Mouse (Mus musculus) E14TG2a.4 (cell line): ENCODE measurements around the gene Speg.

Experiments used
- H3K27me3 ChIP-seq: 2 replicates; pipeline ENCODE4 v1.6.1; 2014; ENCODE audit warnings: low read length, control low read depth; ENCODE audit not compliant: insufficient read depth
- H3K36me3 ChIP-seq: 2 replicates; pipeline ENCODE4 v1.6.1; 2014; ENCODE audit warnings: low read length, control low read depth; ENCODE audit not compliant: insufficient read depth
- H3K4me1 ChIP-seq: replicated peaks from 2 replicates; pipeline ENCODE4 v1.6.1; 2014; ENCODE audit warnings: low read depth, low read length, control low read depth
- H3K4me3 ChIP-seq: replicated peaks from 2 replicates; pipeline ENCODE4 v1.5.1; 2014; ENCODE audit warnings: mild to moderate bottlenecking, low read length
- H3K9me3 ChIP-seq: 2 replicates; pipeline ENCODE4 v1.6.1; 2014; ENCODE audit warnings: low read length, control low read depth
- CTCF ChIP-seq: conservative IDR thresholded peaks from 2 replicates; pipeline ENCODE4 v1.5.1; 2014; ENCODE audit warnings: low read length
- NANOG ChIP-seq: IDR thresholded peaks from 2 replicates; pipeline ENCODE4 v1.6.1; 2014; ENCODE audit warnings: borderline replicate concordance, low read length, mixed read lengths
- POU5F1 ChIP-seq: IDR thresholded peaks from 2 replicates; pipeline ENCODE4 v1.6.1; 2014; ENCODE audit warnings: low read length, borderline replicate concordance

The Speg gene

GRCm38 (mm10) chr1:75371317-75372095 is 3.6 kb upstream of the Speg start:
- H3K9me3 ChIP-seq = no peaks in the 10 kb centered on the region
- H3K36me3 ChIP-seq = no peaks in the 10 kb centered on the region
- TF ChIP-seq POU5F1 = no peak
- TF ChIP-seq CTCF = peak; percentile 65
- H3K27me3 ChIP-seq = peaks cover 59% of the 10 kb centered on the region
- H3K4me1 ChIP-seq = peaks cover 34% of the 10 kb centered on the region
- H3K4me3 ChIP-seq = no peak overlapping the region

GRCm38 (mm10) chr1:75372450-75372849 is 2.6 kb upstream of the Speg start:
- H3K36me3 ChIP-seq = no peaks in the 10 kb centered on the region
- no peak overlapping the region for H3K4me3 ChIP-seq
- TF ChIP-seq POU5F1 = no peak
- TF ChIP-seq NANOG = no peak
- no peak for TF ChIP-seq CTCF
- peaks cover 59% of the 10 kb centered on the region for H3K27me3 ChIP-seq
- no peaks in the 10 kb centered on the region for H3K9me3 ChIP-seq
- H3K4me1 ChIP-seq = peaks cover 34% of the 10 kb centered on the region

GRCm38 (mm10) chr1:75373276-75373675 is 1.8 kb upstream of the Speg start:
- no peak overlapping the region for H3K4me3 ChIP-seq
- TF ChIP-seq NANOG = no peak
- no peak for TF ChIP-seq CTCF
- no peak for TF ChIP-seq POU5F1
- no peaks in the 10 kb centered on the region for H3K9me3 ChIP-seq
- peaks cover 34% of the 10 kb centered on the region for H3K4me1 ChIP-seq
- H3K27me3 ChIP-seq = peaks cover 59% of the 10 kb centered on the region
- H3K36me3 ChIP-seq = no peaks in the 10 kb centered on the region

GRCm38 (mm10) chr1:75379196-75379595 is 4.1 kb downstream of the Speg start:
- Histone ChIP-seq H3K36me3 (no peaks in the 10 kb centered on the region), H3K27me3 (peaks cover 84% of the 10 kb centered on the region), H3K9me3 (no peaks in the 10 kb centered on the region), H3K4me3 (no peak overlapping the region), H3K4me1 (peaks cover 57% of the 10 kb centered on the region)
- no peak for TF ChIP-seq POU5F1

- TF ChIP-seq POU5F1 (no peak), CTCF (no peak), NANOG (no peak)
These were observed 4.8 kb downstream of the Speg start for GRCm38 (mm10) chr1:75379931-75380330.

DNA sequence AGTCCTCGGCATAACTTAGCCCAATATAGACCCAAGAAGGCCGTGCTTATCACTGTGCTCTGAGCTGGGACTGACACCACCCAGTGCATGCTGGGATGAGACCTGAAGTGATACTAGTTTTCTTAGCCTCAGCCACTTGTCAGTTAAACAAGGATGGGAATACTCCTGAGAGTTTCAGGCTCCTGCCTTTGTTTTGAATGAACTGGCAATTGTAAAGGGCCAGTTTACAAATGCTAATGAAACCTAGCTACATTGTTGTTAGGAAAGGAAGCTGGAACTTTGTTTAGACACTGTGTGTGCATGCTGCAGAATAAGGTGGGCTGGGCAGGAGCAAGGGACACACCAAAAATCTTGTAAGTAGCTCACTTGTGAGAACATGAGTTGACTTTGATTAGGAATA is 5.9 kb downstream of the Speg start:
- Histone ChIP-seq H3K36me3 (no peaks in the 10 kb centered on the region), H3K4me3 (peak overlapping the region; percentile 85), H3K9me3 (no peaks in the 10 kb centered on the region), H3K4me1 (peaks cover 53% of the 10 kb centered on the region), H3K27me3 (peaks cover 82% of the 10 kb centered on the region)
- no peak for TF ChIP-seq NANOG
- no peak for TF ChIP-seq POU5F1
- no peak for TF ChIP-seq CTCF

More at GRCm38 (mm10) chr1:75379931-75380330, 4.8 kb downstream of the Speg start:
- no peak overlapping the region for H3K4me3 ChIP-seq
- peaks cover 54% of the 10 kb centered on the region for H3K4me1 ChIP-seq
- H3K36me3 ChIP-seq = no peaks in the 10 kb centered on the region
- H3K27me3 ChIP-seq = peaks cover 84% of the 10 kb centered on the region
- no peaks in the 10 kb centered on the region for H3K9me3 ChIP-seq

DNA sequence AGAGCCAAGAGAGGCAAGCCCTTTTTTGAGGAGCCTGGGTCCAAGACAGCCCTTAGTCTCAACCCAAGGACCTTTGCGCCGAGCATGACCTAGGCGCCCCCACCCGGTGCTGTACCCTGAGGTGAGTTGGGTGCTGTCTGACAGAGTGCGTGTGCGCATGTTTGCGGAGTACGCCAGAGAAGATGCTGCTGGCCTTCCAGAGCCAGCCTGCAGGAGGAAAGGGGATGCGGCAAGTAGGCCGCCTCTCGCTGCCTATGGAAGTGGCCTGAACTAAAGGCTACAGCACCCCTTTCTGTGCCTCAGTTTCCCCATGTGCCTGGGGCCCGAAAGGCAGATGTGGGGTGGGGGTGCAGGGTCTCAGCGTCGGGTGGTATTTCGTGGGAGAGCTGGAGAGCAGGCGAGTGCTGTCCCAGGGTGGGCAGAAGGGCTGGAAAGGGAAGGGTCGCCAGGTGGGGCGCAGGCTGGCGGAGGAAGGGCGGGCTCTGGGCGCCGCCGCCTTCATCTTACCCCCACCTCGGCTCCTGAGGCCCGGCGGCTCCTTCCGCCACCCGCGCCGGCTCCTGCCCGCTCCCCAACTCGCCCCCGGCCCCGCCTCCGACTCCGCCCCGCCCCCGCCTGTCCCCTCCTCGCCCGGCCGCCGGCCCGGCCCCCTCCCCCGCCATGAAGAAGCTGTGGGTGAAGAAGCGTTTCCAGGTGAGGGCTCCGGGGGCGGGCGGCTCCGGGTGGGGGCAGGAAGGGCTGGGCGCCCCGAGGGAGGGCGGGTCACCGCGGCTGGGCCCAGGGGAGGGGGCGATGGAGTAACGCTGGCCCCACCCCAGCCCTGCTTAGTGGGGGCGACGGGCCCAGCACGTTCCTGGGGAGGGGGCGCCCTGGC is 6.6 kb downstream of the Speg start:
- H3K27me3 ChIP-seq = peaks cover 82% of the 10 kb centered on the region
- peak overlapping the region; percentile 85 for H3K4me3 ChIP-seq
- no peak for TF ChIP-seq POU5F1
- no peak; the same call in 1 of the 2 replicates for TF ChIP-seq CTCF
- no peak for TF ChIP-seq NANOG
- H3K4me1 ChIP-seq = peaks cover 60% of the 10 kb centered on the region
- no peaks in the 10 kb centered on the region for H3K36me3 ChIP-seq
- H3K9me3 ChIP-seq = no peaks in the 10 kb centered on the region

DNA sequence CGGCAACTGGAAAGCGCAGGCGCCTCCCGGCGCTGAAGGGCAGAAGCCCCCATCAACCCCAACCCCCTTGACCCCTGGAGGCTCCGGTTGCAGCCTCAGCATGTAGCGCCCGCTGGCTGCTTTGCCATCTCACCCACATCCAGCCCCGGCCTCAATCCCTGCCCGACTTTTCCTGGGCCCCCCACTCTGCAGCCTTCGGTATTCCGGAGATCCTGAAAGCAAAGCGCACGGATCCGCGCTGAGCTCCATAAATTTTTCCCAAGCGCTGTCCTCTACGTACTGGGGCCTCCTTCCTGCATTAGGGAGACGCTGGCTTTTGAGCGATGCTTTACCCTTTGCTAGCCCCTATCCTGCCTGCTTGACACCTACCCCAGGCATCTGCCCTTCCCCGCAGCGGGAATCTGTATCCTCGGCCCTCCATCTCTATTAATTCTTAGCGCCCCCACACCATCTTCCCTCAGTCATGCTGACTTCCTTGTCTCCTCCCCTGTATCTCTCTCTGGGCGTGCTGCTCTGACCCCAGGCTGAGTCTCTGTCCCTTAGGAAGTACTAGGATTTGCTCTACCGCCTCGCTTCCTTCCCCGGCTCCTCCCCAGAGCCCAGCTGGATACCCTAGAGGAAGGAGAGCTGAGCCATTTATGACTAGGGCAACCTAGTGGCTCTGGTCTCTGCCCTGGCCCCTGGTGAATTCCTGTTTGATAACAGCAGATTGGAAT is 7.4 kb downstream of the Speg start:
- Histone ChIP-seq H3K27me3 (peaks cover 83% of the 10 kb centered on the region), H3K4me3 (peak overlapping the region; percentile 85), H3K9me3 (no peaks in the 10 kb centered on the region), H3K36me3 (no peaks in the 10 kb centered on the region), H3K4me1 (peaks cover 65% of the 10 kb centered on the region)
- no peak for TF ChIP-seq NANOG
- no peak for TF ChIP-seq CTCF
- TF ChIP-seq POU5F1 = no peak; the same call in 1 of the 2 replicates
